Mouse (Mus musculus): ENCODE data around the gene Taar5.

Gene Taar5

GRCm38 (mm10) chr10:23970656-23971165 lies at the start of gene Taar5:
Taar5 (plus strand) TSS chr10:23970706.
- no peak for DNase-seq (ENCODE audit: low read depth)

DNA sequence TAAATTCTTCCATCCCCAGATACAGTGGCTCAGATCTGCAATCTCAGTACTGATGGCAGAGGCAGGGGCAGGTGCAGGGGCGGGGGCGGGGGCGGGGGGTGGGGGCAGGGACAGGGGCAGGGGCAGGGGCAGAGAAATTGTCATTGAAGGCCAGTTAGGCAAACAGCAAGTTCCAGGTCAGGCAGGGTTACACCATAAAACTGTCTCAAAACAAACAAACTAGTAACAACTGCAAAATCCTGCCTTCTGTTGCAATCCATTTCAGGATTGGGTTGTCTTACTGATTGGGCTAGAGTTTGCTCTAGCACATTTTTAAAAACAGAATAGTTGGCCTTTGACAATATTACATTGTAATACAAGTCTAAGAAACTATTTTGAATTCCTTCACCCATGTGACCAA lies 48.0 kb upstream of the Taar5 start:
- no peak for DNase-seq (ENCODE audit: low read depth)

- DNase-seq (ENCODE audit: low read depth): no peak
These were observed 46.6 kb upstream of the Taar5 start for GRCm38 (mm10) chr10:23923941-23924340.

DNA sequence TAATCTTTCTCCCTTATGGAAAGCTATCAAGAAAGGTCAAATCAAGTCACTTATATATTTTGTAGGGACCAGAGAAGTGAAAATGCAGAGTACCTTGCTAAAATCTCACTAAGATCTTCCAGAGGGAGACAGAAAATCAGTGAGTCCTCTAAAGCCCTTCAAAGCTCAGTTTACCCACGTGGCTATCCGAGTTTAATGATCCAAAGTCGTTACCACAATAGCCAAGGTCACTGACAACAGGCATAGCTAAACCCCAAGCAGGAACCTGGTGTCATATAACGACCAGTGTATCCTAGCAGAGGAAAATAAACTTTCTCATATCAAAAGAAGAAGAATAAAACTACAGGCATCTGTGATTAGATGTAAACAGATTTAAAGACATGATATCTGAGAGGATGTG lies 32.9 kb upstream of the Taar5 start:
- no peak for DNase-seq (ENCODE audit: low read depth)

GRCm38 (mm10) chr10:23938312-23938711 lies 32.2 kb upstream of the Taar5 start, which contains the start of gene Taar2:
Taar2 (plus strand) TSS chr10:23938572.
- no peak for DNase-seq (ENCODE audit: low read depth)

DNA sequence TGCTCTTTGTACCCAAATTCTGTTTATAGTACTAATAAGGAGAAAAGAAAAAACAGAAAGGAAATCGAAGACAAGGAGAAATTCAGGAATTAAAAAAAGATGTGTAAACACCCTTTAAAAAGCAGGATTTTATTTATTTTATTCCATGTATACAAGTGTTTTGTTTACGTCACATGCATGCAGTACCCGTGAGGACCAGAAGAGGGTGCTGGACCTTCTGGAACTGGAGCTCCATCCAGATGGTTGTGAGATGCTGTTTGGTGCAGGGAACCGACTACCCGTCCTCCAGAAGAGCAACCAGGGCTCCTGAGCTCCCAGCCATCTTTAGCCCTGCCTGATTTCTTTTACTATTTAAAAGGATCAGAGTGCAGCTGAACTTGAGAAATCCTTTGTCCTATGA lies 28.0 kb upstream of the Taar5 start:
- DNase-seq (ENCODE audit: low read depth): peak; percentile 12

GRCm38 (mm10) chr10:23948026-23948425 lies 22.5 kb upstream of the Taar5 start:
- DNase-seq (ENCODE audit: low read depth): no peak

- no peak for DNase-seq (ENCODE audit: low read depth)
These were observed 20.9 kb upstream of the Taar5 start, which contains the start of gene Taar3 for GRCm38 (mm10) chr10:23949508-23950005. Taar3 (plus strand) TSS chr10:23949558.

- DNase-seq (ENCODE audit: low read depth): no peak
These were observed 18.8 kb upstream of the Taar5 start for GRCm38 (mm10) chr10:23951714-23952113.

DNA sequence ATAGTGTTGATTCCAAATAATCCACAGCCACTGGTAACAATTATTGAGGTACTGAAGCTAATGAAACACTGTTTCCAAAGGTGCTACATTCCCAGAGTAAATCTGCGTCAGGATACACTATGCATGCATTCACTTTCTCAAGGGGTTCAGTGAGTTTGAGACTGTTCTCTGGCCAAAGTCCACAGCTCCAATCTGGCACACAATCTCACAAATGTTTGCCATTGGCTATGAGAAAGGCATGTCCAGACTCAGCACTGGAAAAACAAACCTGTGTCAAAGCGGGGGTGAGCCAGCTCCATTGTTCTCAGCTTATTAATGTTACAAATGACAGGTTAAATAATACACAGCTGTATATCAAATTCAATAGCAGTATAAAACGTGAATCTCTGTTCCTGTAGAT lies 11.4 kb upstream of the Taar5 start:
- DNase-seq (ENCODE audit: low read depth): no peak

- no peak for DNase-seq (ENCODE audit: low read depth)
These were observed 10.0 kb upstream of the Taar5 start, which contains the start of gene Taar4 for GRCm38 (mm10) chr10:23960444-23960915. Taar4 (plus strand) TSS chr10:23960494.

- DNase-seq (ENCODE audit: low read depth): no peak
These were observed 7.1 kb upstream of the Taar5 start for GRCm38 (mm10) chr10:23963444-23963843.

DNA sequence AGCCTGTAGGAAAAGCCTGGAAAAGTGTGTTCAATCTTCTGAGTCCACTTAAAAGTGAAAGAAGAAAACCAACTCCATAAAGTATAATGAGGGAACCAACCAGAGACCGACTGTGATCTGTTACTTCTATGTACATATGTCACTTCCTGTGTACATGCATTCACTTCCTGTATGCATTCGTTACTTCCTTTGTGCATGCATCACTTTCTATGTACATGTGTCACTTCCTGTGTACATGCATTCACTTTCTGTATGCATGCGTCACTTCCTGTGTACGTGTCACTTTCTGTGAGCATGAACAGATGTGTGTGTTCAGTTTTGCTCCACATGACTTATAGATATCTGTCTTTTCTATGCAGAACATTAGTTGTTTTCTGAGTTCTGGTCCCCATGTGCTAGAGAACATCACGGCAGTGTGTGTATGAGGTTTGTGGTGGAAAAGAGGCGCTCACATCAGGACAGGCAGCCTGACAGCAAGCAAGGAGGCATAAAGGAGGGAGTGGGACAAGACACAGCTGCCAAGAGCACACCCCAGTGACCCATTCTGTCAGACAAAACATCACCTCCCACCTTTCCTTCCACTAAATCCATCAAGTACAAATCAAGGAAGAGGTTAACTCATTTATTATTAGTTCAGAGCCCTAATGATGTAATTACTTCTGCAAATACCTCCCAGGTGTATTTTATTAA lies 5.4 kb upstream of the Taar5 start:
- DNase-seq (ENCODE audit: low read depth): no peak

- no peak for DNase-seq (ENCODE audit: low read depth)
These were observed 750 bp downstream of the Taar5 start for GRCm38 (mm10) chr10:23971256-23971655.

GRCm38 (mm10) chr10:23977958-23978357 lies 7.5 kb downstream of the Taar5 start:
- no peak for DNase-seq (ENCODE audit: low read depth)

- DNase-seq (ENCODE audit: low read depth): peak; percentile 56
These were observed 8.6 kb downstream of the Taar5 start for GRCm38 (mm10) chr10:23978901-23979705.

DNA sequence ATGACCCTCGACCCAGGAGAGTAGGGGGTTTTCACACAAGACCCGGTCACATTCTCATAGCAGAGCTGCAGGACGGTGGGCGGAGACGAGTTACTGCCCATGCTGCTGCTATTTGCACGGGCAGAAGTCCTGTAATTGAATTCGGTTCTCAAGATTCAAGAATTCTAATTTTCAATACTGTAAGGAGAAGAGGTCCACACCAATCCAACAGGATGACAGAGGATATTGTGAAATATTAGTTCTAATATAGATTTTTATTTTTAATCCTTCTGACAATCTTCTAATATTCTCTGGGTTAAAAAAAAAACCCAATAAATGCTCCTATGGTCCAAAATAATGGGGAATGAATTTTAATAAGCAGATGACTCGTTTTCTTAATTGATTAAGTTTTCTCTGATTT lies 15.0 kb downstream of the Taar5 start, which contains the start of gene Taar6:
Gene Taar6, minus strand, starts transcription at position 101 of the 400 bp plus-strand sequence.
- DNase-seq (ENCODE audit: low read depth): no peak

- DNase-seq (ENCODE audit: low read depth): no peak
These were observed 15.9 kb downstream of the Taar5 start for GRCm38 (mm10) chr10:23986419-23986818.

- DNase-seq (ENCODE audit: low read depth): no peak
These were observed 22.9 kb downstream of the Taar5 start, which contains the start of gene Taar7a for GRCm38 (mm10) chr10:23993381-23993780. Taar7a (minus strand) TSS chr10:23993481.

- no peak for DNase-seq (ENCODE audit: low read depth)
These were observed 29.1 kb downstream of the Taar5 start, which contains the start of gene Taar7b for GRCm38 (mm10) chr10:23999639-24000038. Taar7b (plus strand) TSS chr10:23999939.

GRCm38 (mm10) chr10:24006442-24006841 lies 35.9 kb downstream of the Taar5 start:
- no peak for DNase-seq (ENCODE audit: low read depth)

GRCm38 (mm10) chr10:24007034-24007433 lies 36.5 kb downstream of the Taar5 start:
- DNase-seq (ENCODE audit: low read depth): no peak
